Mouse (Mus musculus): ENCODE data around the gene Csta1. TPM values are rescaled to one million over a fixed set of nuclear protein-coding genes. Genes with fewer than 3 reads are reported as not detected.

The Csta1 gene
- not detected in 2 replicates for polyA plus RNA-seq (2021; fragmentation: Nextera tagmentation)
- long read RNA-seq, experiment 1, result 0 reads
- long read RNA-seq, experiment 2, result 0 reads

DNA sequence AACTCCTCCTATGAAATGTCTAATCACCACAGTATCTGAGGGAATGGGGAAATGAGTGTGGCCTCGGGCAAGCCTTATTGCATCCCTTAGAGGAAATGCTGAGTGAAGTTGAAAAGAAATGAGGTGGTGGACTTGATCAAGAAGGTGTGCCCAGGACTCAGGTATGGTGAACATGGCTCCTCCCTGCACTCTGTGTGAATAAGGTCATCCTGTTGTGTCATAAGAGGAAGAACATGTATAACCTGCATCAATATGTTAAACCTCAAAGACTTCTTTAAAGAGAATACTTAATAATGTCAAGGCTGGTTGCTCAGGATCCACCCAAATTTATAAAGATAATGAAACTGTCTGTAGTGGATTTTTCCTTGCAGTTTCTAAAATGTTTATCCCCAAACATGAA, at the start of gene Csta1:
Gene Csta1 (minus strand): TSS at position 101 of the 400 bp plus-strand sequence.

DNA sequence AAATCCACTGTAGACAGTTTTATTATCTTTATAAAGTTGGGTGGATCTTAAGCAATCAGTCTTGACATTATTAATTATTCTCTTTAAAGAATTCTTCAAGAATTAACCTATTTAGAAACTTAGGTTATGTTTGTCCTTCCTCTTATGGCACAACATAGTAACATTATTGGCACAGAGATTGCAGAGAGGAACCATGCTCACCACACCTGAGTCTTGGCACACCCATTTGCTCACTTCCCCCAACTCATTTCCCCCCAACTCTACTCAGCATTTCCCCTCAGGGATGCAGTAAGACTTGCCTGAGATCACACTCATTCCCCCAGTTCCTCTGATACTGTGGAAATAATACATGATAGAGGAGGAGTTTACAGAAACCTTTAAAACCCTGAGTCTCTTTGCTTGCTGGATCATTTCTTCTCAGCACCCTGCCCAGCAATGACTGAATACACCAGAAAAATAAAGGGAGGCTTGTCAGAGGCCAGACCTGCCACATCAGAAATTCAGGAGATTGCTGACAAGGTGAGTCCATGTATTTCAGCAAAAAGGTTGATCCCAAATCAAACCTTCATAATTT, 25.4 kb upstream of the Csta1 start, which contains the start of gene Stfa2l1:
Gene Stfa2l1 (plus strand): TSS at position 410 of the 574 bp plus-strand sequence.

DNA sequence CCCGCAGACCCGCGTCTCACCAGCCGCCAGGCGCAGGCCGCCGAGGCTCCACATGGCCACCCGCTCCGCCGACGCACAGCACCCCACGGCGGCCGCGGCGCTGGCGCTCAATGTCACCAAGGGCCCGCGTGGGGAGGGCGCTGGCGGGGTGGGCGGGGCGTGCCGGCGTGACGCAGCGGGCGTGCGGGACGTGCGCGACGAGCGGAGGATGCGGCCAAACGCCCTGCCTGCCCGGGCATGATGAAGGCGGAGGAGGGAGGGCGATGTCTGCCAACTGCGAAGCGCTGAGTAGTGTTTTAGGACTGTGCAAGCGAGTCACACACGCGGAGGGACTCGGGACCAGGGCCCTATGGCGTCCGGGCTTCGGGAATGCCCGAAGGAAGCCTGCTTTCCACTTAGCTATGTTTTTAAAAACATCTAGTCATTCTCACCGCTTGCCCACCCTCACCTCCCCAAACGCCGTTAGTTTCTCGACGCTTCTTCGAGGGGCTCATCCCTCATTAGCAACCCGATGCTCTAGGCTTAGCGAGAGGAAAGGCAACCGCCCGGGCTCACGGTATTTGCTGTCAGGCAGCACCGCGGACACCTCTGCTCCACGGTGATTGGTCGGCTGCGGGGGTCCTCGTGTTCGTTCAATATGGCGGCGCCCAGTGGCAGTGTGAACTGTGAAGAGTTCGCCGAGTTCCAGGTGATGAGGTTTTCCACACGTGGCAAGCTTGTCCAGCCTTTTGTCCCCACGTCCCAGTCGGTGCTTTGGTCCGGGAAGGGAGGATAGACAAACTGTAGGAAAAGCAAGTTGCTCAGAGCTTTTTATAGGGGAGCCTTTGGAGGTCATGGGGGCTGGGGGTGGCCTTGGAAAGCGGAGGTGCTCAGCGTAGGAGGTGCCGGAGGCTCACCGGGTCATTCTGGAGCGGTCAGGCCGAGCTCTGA, 59.3 kb downstream of the Csta1 start, which contains the start of the genes Fam162a and Ccdc58:
Gene Fam162a (minus strand): TSS at position 145 of the 930 bp plus-strand sequence.
Gene Ccdc58 (plus strand): TSS at position 236 of the 930 bp plus-strand sequence.

Other genes starting within 250 kb of the Csta1 start
- gene Parp9, start 192.8 kb downstream of the Csta1 start, polyA plus RNA-seq (2021; fragmentation: Nextera tagmentation), result 2.0 and 2.3 TPM in 2 replicates
- gene Dtx3l, start 192.1 kb downstream of the Csta1 start, polyA plus RNA-seq (2021; fragmentation: Nextera tagmentation), result 1.4 and 1.7 TPM in 2 replicates
- gene Kpna1, start 152.5 kb downstream of the Csta1 start, polyA plus RNA-seq (2021; fragmentation: Nextera tagmentation), result 38.2 and 56.5 TPM in 2 replicates
- gene Wdr5b, start 90.1 kb downstream of the Csta1 start, polyA plus RNA-seq (2021; fragmentation: Nextera tagmentation), result 3.6 and 5.3 TPM in 2 replicates
- 240 and 250 TPM in 2 replicates for gene Fam162a, start 59.6 kb downstream of the Csta1 start, polyA plus RNA-seq (2021; fragmentation: Nextera tagmentation)
- gene Ccdc58, start 59.6 kb downstream of the Csta1 start, polyA plus RNA-seq (2021; fragmentation: Nextera tagmentation), result 23.1 and 26.5 TPM in 2 replicates
- gene Stfa2l1, start 25.6 kb upstream of the Csta1 start, polyA plus RNA-seq (2021; fragmentation: Nextera tagmentation), result not detected in 2 replicates
- gene Gm5483, start 53.0 kb upstream of the Csta1 start, polyA plus RNA-seq (2021; fragmentation: Nextera tagmentation), result not detected in 2 replicates
- not detected in 2 replicates for gene Gm5416, start 79.2 kb upstream of the Csta1 start, polyA plus RNA-seq (2021; fragmentation: Nextera tagmentation)
- 0.63 TPM in 1 of 2 replicates, not detected in the other for gene 2010005H15Rik, start 90.2 kb upstream of the Csta1 start, polyA plus RNA-seq (2021; fragmentation: Nextera tagmentation)
- gene Stfa1, start 145.7 kb upstream of the Csta1 start, polyA plus RNA-seq (2021; fragmentation: Nextera tagmentation), result not detected in 2 replicates
- not detected in 2 replicates for gene BC117090, start 203.1 kb upstream of the Csta1 start, polyA plus RNA-seq (2021; fragmentation: Nextera tagmentation)
- not detected in 2 replicates for gene BC100530, start 236.5 kb upstream of the Csta1 start, polyA plus RNA-seq (2021; fragmentation: Nextera tagmentation)